Mouse (Mus musculus): ENCODE measurements around the gene Anxa3. TPM values are rescaled to one million over a fixed set of nuclear protein-coding genes. Genes with fewer than 3 reads are reported as not detected.

The Anxa3 gene
- total and polyA plus RNA-seq, 3 experiments = 0.54 to 2.5 TPM; not detected in 1

- DNase-seq (ENCODE audit: low read depth, low spot score) = no peak
- TF ChIP-seq ETS1 (IDR thresholded peaks at IDR 0.05; ENCODE audit: low read depth, low read length) (no peak), NELFE (IDR thresholded peaks at IDR 0.05; ENCODE audit: low read depth, low read length) (no peak), USF2 (IDR thresholded peaks at IDR 0.05; ENCODE audit: borderline replicate concordance in 1 of 2, insufficient read depth in 1 of 2, low read depth in 1 of 2, low read length in 2 of 2) (no peak), ELF1 (IDR thresholded peaks at IDR 0.05; ENCODE audit: low read depth, low read length) (no peak), TCF12 (IDR thresholded peaks at IDR 0.05; ENCODE audit: low read depth, low read length) (no peak), MAFK (IDR thresholded peaks at IDR 0.05; ENCODE audit: borderline replicate concordance, low read depth, low read length) (no peak), SMC3 (IDR thresholded peaks at IDR 0.05; ENCODE audit: low read depth, low read length) (no peak), MXI1 (IDR thresholded peaks at IDR 0.05; ENCODE audit: low read depth, low read length) (no peak), E2F4 (IDR thresholded peaks at IDR 0.05; ENCODE audit: borderline replicate concordance, low read depth, low read length) (no peak), MAX (IDR thresholded peaks at IDR 0.05; ENCODE audit: low read length) (no peak), EP300 (IDR thresholded peaks at IDR 0.05; ENCODE audit: low read depth in 1 of 2, low read length in 2 of 2) (no peak), KAT2A (conservative IDR thresholded peaks at IDR 0.05; ENCODE audit: low read depth, low read length) (no peak), JUND (IDR thresholded peaks at IDR 0.05; ENCODE audit: low read depth, low read length) (no peak), TAL1 (IDR thresholded peaks at IDR 0.05; ENCODE audit: low read length) (no peak), SIN3A (IDR thresholded peaks at IDR 0.05; ENCODE audit: low read length) (no peak), ZC3H11A (IDR thresholded peaks at IDR 0.05; ENCODE audit: low read depth, low read length) (no peak)
These were observed 75.8 kb downstream of the Anxa3 start for GRCm38 (mm10) chr5:96868893-96869292.

DNA sequence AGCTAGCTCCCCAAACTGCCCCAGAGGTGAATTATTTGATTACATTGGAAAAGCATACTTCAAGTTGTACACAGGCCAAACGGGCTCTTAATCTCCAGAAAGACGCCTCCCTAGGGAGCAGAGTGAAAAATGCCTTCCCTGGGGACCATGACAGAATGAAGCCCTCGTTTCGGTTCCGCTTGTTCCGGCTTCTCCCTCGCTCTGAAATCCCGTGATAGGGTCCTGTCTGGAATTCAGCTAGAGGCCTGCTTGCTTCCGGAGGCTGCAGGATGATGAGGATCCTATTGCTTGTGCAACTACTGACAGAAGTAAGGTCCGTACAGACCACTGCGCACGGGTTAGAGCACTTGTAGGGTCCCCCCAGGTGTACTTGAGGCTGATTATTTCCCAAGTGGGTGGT lies 77.9 kb downstream of the Anxa3 start:
- Histone ChIP-seq H3K79me2 (ENCODE audit: control insufficient read depth, insufficient read depth, low read length, poor library complexity) (no peaks in the 10 kb centered on the region), H3K4me1 (ENCODE audit: control insufficient read depth in 1 of 2, insufficient read depth in 2 of 2, low read length in 2 of 2) (peaks cover 0 to 2% of the 10 kb centered on the region in 2 experiments; a peak in 1 of 4 replicates), H3K27ac (ENCODE audit: control insufficient read depth, low read depth, low read length) (no peak overlapping the region), H3K27me3 (ENCODE audit: control insufficient read depth in 1 of 2, insufficient read depth in 2 of 2, low read length in 2 of 2) (no peaks in the 10 kb centered on the region; a peak in 1 of 4 replicates), H3K36me3 (ENCODE audit: control insufficient read depth in 1 of 2, insufficient read depth in 2 of 2, low read length in 2 of 2) (no peaks in the 10 kb centered on the region), H3K4me3 (ENCODE audit: control insufficient read depth in 1 of 2, insufficient read depth in 1 of 2, low read depth in 2 of 2, low read length in 2 of 2) (no peak overlapping the region), H3K9me3 (replicated peaks; ENCODE audit: insufficient read depth, low read length) (no peaks in the 10 kb centered on the region), H3K9ac (ENCODE audit: control insufficient read depth, low read depth, low read length, poor library complexity, severe bottlenecking) (no peak overlapping the region)
- TF ChIP-seq MYC (IDR thresholded peaks at IDR 0.05; ENCODE audit: low read depth, low read length) (no peak), USF1 (IDR thresholded peaks at IDR 0.05; ENCODE audit: low read depth, low read length) (no peak), POLR2AphosphoS5 (IDR thresholded peaks at IDR 0.05; ENCODE audit: borderline replicate concordance, low read depth, low read length) (no peak), CHD1 (IDR thresholded peaks at IDR 0.05; ENCODE audit: low read depth, low read length) (no peak), UBTF (IDR thresholded peaks at IDR 0.05; ENCODE audit: borderline replicate concordance, insufficient read depth, low read depth, low read length) (no peak), CTCF (IDR thresholded peaks at IDR 0.05 in 2 of 3, conservative IDR thresholded peaks at IDR 0.05 in 1 of 3; ENCODE audit: control insufficient read depth in 1 of 3, insufficient read depth in 1 of 3, low read depth in 2 of 3, low read length in 3 of 3, poor library complexity in 1 of 3, severe bottlenecking in 1 of 3) (no peak), MAX (IDR thresholded peaks at IDR 0.05; ENCODE audit: low read length) (no peak), GABPA (IDR thresholded peaks at IDR 0.05; ENCODE audit: low read depth, low read length) (no peak), GATA1 (IDR thresholded peaks at IDR 0.05; ENCODE audit: low read depth, low read length) (no peak), EP300 (IDR thresholded peaks at IDR 0.05; ENCODE audit: low read depth in 1 of 2, low read length in 2 of 2) (no peak), ZKSCAN1 (IDR thresholded peaks at IDR 0.05; ENCODE audit: low read depth, low read length) (no peak), MAZ (IDR thresholded peaks at IDR 0.05; ENCODE audit: low read depth, low read length) (no peak), KAT2A (conservative IDR thresholded peaks at IDR 0.05; ENCODE audit: low read depth, low read length) (no peak), MAFK (IDR thresholded peaks at IDR 0.05; ENCODE audit: borderline replicate concordance, low read depth, low read length) (no peak)
- no peak for DNase-seq (ENCODE audit: low read depth, low spot score)

More at GRCm38 (mm10) chr5:96868893-96869292, 75.8 kb downstream of the Anxa3 start:
- Histone ChIP-seq H3K79me2 (ENCODE audit: control insufficient read depth, insufficient read depth, low read length, poor library complexity) (no peaks in the 10 kb centered on the region), H3K4me1 (ENCODE audit: control insufficient read depth in 1 of 2, insufficient read depth in 2 of 2, low read length in 2 of 2) (peaks cover 0 to 2% of the 10 kb centered on the region in 2 experiments; a peak in 1 of 4 replicates), H3K27ac (ENCODE audit: control insufficient read depth, low read depth, low read length) (no peak overlapping the region), H3K9me3 (replicated peaks; ENCODE audit: insufficient read depth, low read length) (no peaks in the 10 kb centered on the region), H3K9ac (ENCODE audit: control insufficient read depth, low read depth, low read length, poor library complexity, severe bottlenecking) (no peak overlapping the region), H3K4me3 (ENCODE audit: control insufficient read depth in 1 of 2, insufficient read depth in 1 of 2, low read depth in 2 of 2, low read length in 2 of 2) (no peak overlapping the region), H3K27me3 (ENCODE audit: control insufficient read depth in 1 of 2, insufficient read depth in 2 of 2, low read length in 2 of 2) (no peaks in the 10 kb centered on the region; a peak in 2 of 4 replicates), H3K36me3 (ENCODE audit: control insufficient read depth in 1 of 2, insufficient read depth in 2 of 2, low read length in 2 of 2) (no peaks in the 10 kb centered on the region)
